Mouse (Mus musculus): ENCODE results near the gene Tenm4. TPM values are rescaled to one million over a fixed set of nuclear protein-coding genes. Genes with fewer than 3 reads are reported as not detected.

Gene Tenm4
- total RNA-seq, 2 experiments from 2014 or later = 15.6 to 22.3 TPM

DNA sequence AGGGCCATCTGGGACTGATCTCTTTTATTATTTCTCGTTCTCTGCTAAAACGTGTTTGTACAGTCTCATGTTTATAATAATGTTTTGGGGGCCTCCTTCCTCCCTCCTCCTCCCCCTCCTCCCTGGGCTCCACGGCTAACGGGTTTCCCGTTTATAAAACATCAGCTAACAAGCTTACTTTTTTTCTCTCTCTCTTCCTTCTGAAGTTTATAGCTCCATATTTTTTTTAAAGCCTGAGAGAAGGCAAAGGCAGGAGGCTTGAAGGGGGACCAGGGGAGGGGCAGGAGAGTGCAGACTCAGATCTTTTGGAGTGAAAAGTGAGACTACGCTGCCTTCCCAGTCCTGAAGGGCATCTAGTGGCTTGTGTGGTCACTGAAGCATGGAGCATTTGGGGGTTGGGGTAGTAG lies 604.0 kb downstream of the Tenm4 start:
- DNase-seq = no peak

DNA sequence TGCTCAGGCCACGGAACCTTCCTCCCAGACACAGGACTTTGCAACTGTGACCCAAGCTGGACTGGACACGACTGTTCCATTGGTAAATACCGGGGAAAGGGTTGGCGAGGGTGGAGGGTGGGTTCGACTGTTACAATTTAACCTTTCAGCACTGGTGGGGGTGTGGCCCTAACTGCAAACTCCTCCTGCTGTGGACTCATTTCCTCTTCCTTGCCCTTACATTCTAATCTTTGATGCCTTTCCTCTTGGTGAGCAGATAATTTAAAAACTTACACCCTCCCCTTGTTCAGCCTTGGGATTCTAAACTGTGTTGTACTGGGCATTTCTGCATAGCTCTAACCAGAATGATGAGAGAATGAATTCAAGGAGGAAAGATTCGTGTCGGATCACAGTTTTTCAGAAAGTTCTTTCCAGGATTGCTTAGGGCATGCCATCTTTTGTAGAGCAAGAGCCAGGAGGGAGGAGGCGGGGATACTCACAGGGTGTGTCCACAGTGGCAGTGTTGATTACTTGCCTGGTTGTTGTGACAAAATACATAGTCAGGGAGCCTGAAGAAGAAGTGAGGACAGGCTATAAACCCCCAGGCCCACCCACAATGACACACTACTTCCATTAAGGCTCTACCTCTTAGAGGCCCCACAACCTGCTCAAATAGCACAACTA lies 607.0 kb downstream of the Tenm4 start:
- DNase-seq = no peak

DNA sequence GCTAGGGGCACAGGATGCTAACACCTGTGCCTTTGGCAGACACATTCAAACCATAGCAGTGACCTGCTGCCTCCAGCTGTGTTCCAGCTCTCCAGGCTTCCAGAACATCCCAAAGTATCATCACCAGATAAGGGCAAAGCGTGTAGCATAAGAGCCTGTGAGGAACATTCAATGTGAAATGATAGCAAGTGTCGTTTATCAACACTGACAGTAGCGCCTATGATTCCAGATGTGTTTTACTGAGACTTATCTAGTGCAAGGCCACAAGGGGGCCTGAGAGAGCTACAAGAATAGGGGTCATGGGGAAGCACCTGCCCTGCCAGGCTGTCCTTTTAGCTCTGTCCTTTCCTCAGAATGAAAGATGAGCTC lies 607.5 kb downstream of the Tenm4 start:
- DNase-seq = peak; percentile 63

DNA sequence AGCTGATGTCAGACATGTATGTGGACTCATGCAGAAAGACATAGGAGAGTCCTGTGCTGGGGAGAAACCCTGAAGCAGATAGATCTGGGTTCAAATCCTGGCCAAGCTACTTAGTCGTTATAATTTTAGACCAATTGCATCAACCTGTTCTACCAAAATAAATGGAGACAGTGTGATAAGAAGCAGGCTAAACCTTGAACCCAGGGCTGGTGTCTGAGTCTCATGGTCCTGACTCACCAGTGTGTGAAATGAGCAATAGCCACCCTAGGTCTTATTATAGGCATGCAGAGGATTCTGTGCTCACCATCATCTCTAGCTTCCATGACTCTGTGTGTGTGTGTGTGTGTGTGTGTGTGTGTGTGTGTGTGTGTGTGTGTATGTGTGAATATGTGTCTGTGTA lies 609.5 kb downstream of the Tenm4 start:
- no peak for DNase-seq

DNA sequence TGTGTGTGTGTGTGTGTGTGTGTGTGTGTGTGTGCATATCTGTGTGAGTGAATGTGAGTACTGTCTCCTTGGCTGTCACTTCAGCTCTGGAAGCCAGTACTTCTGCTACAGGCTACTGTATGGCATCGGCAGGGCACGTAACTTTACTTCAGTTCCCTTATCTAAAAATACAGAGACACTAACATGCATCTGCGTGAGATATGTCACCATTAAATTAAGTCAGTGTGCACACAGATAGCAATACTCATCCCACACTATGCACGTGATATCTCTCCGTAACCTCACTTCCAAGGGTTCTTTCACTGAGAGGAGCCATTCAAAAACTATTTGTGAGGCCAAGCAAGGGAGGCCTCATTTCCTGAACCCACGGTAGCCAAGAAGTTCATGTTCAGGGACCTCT lies 610.0 kb downstream of the Tenm4 start:
- no peak for DNase-seq

DNA sequence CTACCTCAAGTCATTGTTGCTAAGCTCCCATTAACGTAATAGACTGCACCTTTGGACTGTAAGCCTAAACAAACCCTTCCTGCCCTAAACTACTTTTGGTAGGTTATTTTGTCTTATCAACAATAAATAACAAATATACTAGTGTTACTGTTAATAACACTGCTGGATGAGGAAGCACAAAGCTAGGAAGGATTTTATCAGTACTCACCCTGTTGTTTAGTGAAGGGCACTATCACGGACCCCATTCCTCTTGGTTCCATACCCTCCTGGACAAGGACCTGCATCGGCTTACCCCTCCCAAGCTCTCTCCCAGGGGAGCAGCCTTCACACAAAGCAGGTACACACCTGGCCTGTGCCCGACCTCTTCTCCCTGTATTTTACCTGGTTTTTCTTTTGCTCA lies 611.6 kb downstream of the Tenm4 start:
- DNase-seq = no peak

DNA sequence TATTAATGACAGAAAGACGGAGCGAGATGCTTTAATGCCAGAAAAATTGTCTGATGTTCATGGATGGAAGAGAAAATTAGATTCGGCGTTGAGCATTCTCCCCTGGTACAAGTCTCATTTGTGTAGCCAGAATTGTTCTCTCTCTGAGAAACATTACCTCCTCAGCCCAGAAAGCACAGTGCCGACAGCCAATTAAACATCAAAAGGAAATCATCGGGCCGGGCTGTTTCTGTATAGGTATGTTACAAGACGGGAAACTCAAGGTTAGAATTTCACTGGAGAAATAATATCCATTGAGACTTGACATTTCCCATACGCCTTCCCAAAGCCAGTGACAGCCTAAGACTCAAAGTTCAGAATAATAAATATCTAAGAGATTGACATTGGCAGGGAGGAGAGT lies 614.8 kb downstream of the Tenm4 start:
- no peak for DNase-seq

DNA sequence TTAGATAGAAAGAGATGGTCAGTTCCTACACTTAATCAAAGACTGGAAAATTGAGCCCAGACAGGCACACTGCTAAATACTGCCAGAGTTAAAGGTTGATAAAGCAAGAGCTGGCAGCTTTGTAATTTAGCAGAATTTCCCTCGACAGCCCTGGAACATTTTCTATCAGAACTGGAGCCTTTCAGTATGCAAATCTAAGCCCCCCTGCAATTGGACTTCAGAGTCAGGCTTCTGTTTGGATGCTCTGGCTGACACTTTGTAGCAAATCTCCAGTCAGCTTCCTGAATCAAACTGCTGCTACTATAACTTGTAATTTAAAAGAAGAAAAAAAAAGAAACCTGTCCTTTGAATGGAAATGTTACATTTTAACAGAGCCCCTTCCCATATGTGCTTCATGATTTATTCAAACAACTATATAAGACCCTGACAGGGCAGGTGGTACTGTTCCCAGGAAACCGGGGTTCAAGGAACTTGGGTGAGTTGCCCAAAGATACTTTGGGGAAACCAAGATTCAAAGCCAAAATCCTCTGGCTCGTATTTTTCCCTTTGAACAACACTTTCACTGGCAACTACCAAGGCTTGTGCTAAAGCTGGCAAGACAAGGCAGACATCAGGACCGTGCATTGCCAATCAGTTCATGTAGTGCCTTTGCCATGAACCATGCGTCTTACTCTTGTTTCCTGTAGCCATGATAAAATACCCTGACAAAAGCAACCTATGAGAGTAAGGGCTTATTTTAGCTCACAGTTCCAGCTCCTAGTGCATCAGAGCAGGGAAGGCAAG lies 615.4 kb downstream of the Tenm4 start:
- no peak for DNase-seq

DNA sequence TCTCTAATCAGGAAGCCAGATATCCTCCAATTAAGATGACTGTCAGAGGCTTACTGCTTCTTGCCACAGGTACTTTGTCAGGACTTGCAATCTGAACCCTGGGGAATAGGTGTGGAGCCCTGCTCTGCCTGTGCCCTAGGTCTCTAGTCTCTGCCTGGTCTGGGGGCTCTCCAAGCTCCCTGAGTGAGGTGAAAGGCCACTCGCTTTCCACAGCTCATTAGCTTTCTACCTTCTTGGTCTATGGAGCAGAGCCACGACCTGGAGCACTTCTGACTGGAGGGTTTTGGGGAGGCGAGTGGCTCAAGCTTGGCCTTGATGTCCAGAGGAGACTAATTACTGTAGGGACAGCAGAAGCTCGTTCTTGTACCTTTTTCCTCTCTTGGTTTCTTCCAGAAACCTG lies 617.1 kb downstream of the Tenm4 start:
- DNase-seq = no peak

DNA sequence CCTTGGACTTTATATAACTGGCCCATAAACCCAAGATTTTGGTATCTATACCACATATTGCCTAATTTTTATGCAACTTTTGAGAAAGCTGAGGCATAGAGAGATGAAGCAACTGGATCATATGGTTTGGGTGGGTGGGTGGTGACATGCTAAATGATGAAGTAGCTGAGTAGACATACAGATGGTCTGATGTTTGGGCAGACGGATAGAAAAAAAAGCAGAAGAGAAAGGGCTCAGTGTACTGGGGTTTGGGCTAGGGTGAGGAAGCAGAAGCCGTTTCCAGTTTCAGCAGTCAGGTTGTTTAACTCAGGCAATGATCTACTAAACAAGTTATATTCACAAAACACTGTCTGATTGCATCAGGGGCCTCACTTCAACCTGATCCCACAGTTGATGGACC lies 619.3 kb downstream of the Tenm4 start:
- no peak for DNase-seq

DNA sequence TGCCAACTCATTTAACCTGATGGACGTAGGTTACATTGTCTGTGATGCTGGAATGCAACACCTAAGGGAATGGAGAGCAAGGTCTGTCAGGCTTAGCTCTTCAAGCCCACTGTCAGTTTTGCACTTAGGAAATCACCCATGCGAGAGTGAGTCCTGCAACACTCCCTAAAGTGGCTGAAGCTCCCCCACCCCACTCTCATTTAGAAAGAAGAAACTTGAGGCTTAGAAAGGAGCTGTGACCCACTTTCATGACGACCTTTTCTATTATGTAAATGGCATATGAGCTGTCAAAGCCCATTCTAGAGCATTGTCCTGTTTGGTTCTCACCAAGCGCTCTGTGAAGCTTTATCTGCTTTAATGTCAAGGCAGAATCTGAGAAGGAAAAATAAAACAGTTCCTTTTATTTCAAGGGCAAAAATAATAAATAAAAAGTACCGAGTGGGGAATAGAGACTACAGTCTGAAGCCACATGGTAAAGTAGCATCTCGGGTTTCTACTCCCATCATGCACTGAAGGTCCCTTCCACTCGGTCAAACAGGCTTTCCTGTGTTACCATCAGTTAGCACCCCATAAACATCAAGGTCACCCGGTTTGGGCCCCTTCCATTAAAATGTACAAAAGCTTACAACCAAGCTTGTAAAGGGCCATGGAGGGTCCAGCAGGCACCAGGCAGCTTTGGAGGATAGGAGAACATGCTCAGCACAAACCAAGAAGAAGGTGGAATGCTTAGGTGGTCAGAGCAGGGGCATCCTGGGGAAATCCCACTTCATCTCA lies 621.6 kb downstream of the Tenm4 start:
- no peak for DNase-seq

DNA sequence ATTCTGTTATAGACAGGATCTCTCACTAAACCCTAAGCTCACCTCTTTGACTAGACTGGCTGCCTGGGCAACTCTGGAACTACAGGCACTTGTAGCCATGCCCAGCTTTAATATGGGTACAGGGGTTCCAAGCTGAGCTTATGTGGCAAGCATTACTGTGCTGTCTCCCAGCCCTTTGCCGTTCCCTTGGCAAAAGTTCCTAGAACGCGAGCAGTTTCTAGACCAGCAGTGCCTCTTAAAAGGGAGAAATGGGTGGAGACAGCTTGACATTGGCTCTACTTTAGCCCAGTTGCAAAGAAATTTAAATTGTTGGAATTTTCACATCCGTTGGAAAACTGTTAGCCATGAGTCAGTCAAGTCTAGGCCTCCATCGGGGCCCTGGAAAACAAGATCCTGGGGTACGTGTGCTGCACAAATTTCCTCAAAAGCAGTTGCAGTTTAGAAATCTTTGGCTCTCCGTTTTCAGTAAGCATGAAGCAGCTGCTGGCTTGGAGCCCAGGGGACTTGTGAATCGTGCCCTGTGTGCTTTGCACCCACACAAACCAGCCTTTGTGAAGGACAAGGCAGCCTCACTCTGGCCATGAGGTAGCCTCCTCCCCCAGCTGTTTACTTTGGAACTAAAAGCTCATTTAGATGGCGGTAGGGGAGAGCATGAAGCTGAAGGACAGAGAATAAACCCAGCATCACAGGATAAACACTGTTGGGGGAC lies 625.1 kb downstream of the Tenm4 start:
- peak; percentile 92 for DNase-seq

DNA sequence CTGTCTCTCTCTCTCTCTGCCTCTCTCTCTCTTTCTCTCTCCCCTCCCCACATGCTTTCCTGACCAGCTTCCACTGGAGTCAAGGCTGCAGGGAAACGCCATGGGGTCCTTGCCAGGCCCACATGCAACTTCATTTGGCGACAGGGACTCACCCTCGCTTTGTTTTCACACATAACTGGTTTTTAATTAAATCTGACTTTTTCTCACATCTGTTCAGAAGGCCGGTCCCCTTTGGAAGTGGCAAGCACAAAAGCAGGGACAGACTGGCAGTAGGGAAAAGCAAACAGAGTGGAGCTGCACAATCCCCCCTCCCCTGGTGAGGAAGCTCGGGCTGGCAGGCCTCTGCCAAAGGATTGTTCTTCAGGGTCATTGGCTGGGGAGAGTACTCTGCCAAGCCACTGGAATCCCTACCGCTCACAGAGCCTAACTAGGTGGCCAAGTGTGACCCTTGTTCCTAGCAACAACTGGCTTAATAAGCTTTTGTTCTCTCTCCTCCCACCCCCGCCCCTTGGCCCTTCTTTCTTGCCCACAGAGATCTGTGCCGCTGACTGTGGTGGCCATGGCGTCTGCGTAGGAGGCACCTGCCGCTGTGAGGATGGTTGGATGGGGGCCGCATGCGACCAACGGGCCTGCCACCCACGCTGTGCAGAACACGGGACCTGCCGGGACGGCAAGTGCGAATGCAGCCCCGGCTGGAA lies 625.9 kb downstream of the Tenm4 start:
- DNase-seq = peak; percentile 66

DNA sequence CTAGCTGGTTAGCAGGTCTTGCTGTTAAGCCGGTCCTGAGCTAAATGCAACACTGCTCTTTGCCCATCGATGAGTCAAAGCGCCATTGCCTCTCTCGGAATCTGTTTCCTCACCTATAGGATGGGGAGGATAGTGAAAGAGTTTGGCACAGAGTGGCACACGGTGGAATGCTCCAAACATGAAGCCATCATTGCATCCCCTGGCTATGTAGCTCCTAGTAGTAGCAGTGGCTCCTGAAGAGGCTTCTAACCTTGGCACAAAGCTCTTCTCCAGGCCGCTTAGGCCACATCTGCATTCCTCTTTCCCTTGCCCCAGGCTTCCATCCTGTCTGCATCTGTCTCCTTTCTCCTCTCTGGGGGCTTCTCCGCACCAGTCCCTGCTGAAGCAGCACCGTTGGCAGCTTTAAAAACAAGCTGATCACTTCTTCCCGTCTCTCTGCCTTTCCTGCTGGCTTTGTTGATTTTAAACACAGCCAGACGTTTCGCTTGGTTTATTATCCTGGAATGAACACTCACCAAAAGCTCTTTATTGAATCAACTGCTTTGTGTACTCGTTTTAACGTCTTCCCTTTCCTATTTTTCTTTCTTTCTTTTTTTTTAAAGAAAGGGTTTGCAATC lies 626.8 kb downstream of the Tenm4 start:
- DNase-seq = no peak

DNA sequence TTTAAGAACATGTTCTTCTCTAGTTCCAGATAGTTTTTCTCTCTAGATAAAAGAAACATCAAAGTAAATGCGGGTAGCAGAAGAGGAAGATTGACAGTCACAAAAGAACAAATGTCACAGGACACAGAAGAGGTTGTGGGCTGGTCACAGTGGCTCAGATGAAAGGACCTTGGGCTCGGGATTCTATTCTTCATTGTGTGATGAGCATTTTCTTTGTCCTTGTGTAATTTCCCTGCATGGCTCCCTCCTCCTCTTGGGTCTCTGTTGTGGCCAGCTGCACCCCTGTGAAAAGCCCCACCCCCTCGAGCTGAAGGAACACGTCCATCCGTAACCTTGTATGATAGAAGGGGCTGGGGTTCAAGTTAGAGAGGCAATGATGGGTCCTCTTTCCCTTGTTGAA lies 628.8 kb downstream of the Tenm4 start:
- no peak for DNase-seq

DNA sequence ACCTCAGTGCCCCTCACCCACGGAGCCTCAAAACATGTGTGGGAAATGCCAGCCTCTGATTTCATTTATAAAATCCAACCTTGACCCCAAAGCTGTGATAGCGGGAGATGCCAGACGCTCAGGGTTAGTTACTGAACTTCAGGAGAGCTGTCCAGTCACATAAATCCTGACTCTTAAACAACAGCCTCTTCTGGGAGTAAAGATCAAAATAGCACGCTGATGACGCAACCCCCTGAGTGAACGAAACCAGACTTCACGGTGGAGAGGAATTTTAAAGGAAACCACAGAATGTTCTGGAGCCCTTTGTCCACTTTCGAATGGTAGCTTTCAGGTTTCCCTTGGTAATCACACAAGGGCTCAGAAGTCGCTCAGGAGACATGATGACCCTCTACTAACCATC lies 630.3 kb downstream of the Tenm4 start:
- DNase-seq = peak; percentile 66

DNA sequence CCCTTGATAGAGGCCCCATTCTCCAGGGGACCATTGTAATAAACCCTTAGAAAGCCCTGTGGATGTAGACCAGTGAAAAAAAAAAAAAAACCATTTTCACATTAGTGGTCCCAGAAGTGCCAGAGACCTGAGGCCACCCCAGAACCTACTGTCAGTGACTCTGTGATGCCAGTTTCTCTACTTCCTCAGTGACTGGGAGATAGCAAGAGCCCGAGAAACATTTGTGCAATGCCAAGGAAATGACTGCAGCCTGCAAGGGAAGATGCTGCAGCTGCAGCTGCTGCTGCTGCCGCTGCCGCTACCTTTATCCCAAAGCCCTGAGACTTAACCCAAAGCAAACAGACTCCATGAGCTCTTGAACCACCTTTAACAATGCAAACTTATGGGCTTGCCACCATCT lies 631.2 kb downstream of the Tenm4 start:
- no peak for DNase-seq

DNA sequence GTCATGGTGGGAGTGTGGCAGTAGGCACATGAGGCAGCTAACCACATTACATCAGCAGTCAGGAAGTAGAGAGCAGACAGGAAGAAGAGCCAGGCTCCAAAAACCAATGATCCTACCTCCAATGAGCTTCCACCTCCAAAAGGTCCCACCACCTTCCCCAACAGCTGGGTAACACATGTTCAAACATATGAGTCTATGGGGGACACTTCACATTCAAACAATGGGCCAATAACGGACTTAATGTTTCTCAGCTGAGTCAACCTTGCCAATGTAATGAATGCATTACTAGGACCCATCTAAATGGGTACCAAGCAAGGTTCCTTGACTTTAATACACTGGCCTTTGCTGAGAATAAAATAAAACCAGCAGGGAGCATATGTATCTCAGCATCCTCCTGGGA lies 635.5 kb downstream of the Tenm4 start:
- DNase-seq = no peak

DNA sequence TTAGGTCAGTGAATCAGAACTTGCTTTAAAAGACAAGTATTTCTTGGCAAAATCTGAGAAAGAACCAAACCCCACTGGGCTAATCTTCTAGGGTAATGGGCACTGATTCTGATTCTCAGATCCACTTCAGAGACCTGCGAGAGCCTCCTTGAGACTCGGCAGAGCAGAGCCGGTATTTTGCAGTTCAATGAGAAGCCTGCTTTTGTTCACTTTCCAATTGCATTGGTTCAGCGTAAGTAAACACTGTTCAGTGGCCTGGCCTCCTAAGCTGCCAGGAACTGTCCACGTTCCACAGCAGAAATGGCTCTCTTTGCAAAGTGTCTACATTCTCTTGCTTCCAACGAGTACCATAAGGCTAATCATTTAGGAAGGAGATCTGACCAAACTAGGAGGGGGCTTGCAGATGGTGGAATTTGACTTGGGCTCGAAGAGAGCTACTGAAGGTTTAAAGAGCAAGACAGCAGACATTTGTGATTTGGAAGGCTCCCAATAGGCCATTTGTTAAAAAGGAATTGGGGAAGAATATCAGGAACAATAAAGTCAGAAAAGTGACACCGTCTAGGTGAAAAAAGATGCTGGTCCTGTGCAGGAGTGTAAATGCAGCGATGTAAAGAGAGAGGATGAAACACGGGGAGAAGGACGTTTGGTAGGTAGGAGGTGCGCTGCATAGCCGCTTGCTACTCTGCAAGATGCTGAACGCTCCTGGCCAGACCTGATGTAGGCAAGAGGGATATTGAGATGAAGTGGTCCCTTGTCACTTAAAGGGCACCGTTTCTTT lies 636.4 kb downstream of the Tenm4 start:
- DNase-seq = no peak

DNA sequence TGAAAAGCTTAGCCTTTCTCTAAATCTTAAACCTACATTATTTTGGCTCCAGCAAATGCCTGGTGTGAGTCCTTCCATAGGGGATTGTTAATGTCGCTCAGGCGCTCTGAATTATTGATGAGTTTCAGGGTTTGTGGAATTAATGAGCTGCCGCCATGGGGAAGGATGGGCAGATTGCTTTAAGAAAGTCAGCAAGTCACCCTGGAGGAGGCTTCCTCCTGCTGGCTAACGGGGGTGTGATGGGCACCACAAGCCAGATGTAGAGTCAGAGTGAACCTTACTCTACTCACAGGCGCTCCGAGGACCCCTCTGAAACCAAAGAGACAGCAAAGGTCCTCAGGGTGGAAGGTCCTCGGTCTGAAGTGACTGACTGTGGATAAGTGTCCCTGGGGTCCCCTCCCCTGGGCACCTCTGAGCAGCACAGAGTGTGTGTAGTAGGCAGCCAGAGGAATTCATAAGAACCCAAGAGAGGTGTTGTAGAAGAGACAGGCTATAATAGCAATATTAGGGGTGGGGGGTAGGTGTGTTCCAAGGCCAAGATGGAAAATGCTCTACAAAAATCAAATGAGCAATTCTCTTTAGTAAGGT lies 637.1 kb downstream of the Tenm4 start:
- no peak for DNase-seq

Data from adrenal gland, postnatal 10 days (tissue).